Mouse (Mus musculus): ENCODE results near the gene Efl1. TPM values are rescaled to one million over a fixed set of nuclear protein-coding genes. Genes with fewer than 3 reads are reported as not detected.

Efl1 gene
- polyA plus RNA-seq, 1 experiment from 2014 or later = 21.0 TPM

DNA sequence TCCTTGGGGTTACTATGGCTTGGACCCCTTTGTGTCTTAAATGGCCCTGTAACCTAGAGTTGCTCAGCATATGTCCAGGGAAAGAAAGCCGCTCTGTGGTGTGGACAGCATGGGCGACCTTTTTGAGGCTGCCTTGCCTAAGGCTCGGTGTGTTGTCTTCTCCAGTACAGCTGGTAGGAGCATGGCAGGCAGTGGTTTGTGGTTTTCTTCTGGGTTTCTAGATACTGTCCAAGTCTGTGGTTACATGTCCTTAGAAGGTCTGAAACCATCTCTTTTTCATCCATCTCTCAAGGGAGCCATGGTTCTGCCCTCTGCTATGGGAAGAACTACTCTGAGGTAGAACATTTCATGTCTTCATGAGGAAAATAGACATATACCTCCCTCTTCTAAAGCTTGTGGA is 50.6 kb downstream of the Efl1 start:
- 97% methylated on average over 3 of the region's 3 CpGs for WGBS
- no peak overlapping the region for H3K4me3 ChIP-seq (ENCODE audit: control insufficient read depth in 1 of 2, insufficient read depth in 1 of 2, low read depth in 1 of 2, low read length in 2 of 2)
- no peak overlapping the region for H3K27ac ChIP-seq (replicated peaks in 1 of 2; ENCODE audit: control insufficient read depth in 1 of 2, insufficient read depth in 1 of 2, low read depth in 2 of 2, low read length in 2 of 2)
- ATAC-seq (ENCODE audit: insufficient number of reproducible peaks, insufficient read depth, low FRiP score, low read depth) = no peak
- H3K4me1 ChIP-seq (ENCODE audit: control insufficient read depth in 2 of 2, insufficient read depth in 2 of 2, low read length in 2 of 2) = no peaks in the 10 kb centered on the region
- H3K9ac ChIP-seq (ENCODE audit: low read length) = no peak overlapping the region
- H3K27me3 ChIP-seq (ENCODE audit: control insufficient read depth, insufficient read depth, low read length) = no peaks in the 10 kb centered on the region
- H3K36me3 ChIP-seq (ENCODE audit: control insufficient read depth, insufficient read depth, low read length) = peaks cover 74% of the 10 kb centered on the region
- no peak overlapping the region for H3K4me2 ChIP-seq (ENCODE audit: low read length)
- H3K9me3 ChIP-seq (ENCODE audit: control insufficient read depth, low read length) = no peaks in the 10 kb centered on the region

DNA sequence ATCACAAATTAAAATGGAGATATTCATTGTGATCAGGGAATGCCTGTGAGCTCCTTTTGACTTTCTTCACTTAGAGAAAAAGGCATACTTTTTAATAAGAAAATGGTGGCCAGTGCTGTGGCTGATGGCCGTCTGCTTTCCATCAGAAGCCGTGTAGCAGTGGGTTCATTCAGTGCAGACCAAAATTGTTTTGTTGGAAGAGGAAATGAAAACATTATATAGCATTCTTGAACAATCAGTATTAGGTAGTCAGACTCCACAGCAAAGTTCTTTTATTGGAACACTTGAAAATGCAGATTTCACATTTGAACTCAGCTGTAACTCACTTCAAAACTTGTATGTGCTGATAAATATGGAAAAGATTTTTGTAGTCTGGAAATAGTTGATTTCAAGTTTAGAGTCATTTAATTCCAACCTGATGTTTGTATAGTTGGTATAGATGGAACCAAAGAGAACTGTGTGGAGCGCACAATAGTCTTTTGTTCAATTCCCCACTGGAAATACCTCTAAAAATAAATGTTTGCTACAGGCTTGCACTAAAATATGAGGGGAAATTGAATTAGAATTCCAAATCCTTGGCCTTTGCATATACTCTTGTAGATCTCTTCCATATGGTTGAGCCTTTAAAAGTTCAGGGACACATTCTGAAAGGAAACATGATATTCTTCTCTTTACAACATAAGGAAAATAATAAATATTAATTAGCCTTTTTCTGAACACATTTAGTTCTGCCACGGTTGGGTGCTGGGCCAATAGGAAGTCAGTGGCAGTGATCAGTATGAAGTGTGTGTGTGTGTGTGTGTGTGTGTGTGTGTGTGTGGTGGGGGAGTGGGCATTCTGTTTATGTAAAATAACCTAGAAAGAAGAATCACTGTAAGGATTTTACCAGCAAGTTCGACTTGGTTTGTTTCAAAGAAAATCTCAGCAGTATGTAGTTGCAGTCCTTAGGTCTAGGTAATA is 54.2 kb downstream of the Efl1 start:
- Histone ChIP-seq H3K9me3 (ENCODE audit: control insufficient read depth, low read length) (no peaks in the 10 kb centered on the region), H3K4me1 (ENCODE audit: control insufficient read depth in 2 of 2, insufficient read depth in 2 of 2, low read length in 2 of 2) (no peaks in the 10 kb centered on the region), H3K9ac (ENCODE audit: low read length) (no peak overlapping the region), H3K27me3 (ENCODE audit: control insufficient read depth, insufficient read depth, low read length) (no peaks in the 10 kb centered on the region), H3K27ac (replicated peaks in 1 of 2; ENCODE audit: control insufficient read depth in 1 of 2, insufficient read depth in 1 of 2, low read depth in 2 of 2, low read length in 2 of 2) (no peak overlapping the region), H3K4me2 (ENCODE audit: low read length) (no peak overlapping the region), H3K4me3 (ENCODE audit: control insufficient read depth in 1 of 2, insufficient read depth in 1 of 2, low read depth in 1 of 2, low read length in 2 of 2) (no peak overlapping the region), H3K36me3 (ENCODE audit: control insufficient read depth, insufficient read depth, low read length) (peaks cover 53% of the 10 kb centered on the region)
- ATAC-seq (ENCODE audit: insufficient number of reproducible peaks, insufficient read depth, low FRiP score, low read depth) = no peak
- 88% methylated on average over 5 of the region's 5 CpGs for WGBS

DNA sequence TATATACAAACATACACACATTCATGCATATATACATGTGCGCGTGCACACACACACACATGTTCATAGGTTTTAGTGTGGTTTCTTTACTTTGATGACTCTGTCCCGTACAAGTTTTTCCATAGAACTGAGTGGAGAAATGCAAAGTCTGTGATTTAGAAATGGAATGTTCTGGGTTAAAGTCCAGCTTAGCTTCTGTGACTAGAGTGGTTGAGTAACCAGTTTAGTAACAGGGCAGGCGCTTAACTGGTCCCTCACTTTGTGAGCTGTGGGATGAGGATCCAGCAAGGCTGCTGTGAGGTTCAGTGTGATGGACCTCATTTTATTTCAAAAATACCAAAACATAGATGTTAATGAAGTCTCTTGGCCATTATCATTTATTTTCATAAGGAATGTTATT is 60.8 kb downstream of the Efl1 start:
- H3K9ac ChIP-seq (ENCODE audit: low read length) = no peak overlapping the region
- WGBS = 98% methylated on average over 4 of the region's 4 CpGs
- H3K27ac ChIP-seq (replicated peaks in 1 of 2; ENCODE audit: control insufficient read depth in 1 of 2, insufficient read depth in 1 of 2, low read depth in 2 of 2, low read length in 2 of 2) = no peak overlapping the region
- H3K36me3 ChIP-seq (ENCODE audit: control insufficient read depth, insufficient read depth, low read length) = peaks cover 15% of the 10 kb centered on the region; the same call in 1 of the 2 replicates
- H3K27me3 ChIP-seq (ENCODE audit: control insufficient read depth, insufficient read depth, low read length) = no peaks in the 10 kb centered on the region
- ATAC-seq (ENCODE audit: insufficient number of reproducible peaks, insufficient read depth, low FRiP score, low read depth) = no peak
- no peak overlapping the region for H3K4me3 ChIP-seq (ENCODE audit: control insufficient read depth in 1 of 2, insufficient read depth in 1 of 2, low read depth in 1 of 2, low read length in 2 of 2)
- H3K9me3 ChIP-seq (ENCODE audit: control insufficient read depth, low read length) = no peaks in the 10 kb centered on the region
- H3K4me1 ChIP-seq (ENCODE audit: control insufficient read depth in 2 of 2, insufficient read depth in 2 of 2, low read length in 2 of 2) = no peaks in the 10 kb centered on the region
- H3K4me2 ChIP-seq (ENCODE audit: low read length) = no peak overlapping the region

DNA sequence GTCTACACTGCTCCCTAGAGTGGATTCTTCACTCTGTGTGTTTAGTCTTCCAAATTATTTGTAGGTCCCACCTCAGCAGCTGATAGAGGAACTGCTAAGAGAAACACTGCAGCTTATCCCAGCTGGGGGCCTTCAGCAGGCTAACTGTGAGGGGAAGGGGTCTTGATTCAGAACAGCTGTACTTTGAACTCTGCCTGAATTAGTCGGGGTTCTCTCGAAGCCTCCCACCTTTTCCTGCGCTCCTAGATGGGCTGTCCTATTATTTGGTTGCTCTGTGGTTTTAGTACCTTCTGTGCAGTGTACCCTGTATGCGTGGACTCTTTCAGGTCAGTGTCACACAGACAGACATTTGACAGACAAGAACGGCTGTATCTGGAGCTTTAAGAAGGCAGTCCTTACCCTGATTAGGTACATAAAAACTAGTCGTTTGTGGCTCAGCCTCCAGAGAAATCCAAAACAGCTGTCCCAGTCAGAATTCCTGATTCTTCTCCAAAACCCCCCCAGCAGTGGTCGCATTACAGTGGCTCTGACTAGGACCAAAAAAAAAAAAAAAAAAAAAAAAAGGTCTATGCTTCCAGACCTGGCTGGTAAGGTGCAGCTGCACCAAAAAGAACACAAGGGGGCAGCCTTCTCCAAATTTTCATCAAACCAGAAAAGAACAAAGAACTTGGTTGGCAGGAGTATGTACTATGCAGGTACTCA is 66.9 kb downstream of the Efl1 start:
- Histone ChIP-seq H3K9ac (ENCODE audit: low read length) (no peak overlapping the region), H3K4me1 (ENCODE audit: control insufficient read depth in 2 of 2, insufficient read depth in 2 of 2, low read length in 2 of 2) (peaks cover 2 to 10% of the 10 kb centered on the region in 2 experiments), H3K4me2 (ENCODE audit: low read length) (no peak overlapping the region), H3K36me3 (ENCODE audit: control insufficient read depth, insufficient read depth, low read length) (0 out of 2 replicates have a peak, but pooled peaks cover 2% of the 10 kb centered on the region), H3K9me3 (ENCODE audit: control insufficient read depth, low read length) (no peaks in the 10 kb centered on the region), H3K4me3 (ENCODE audit: control insufficient read depth in 1 of 2, insufficient read depth in 1 of 2, low read depth in 1 of 2, low read length in 2 of 2) (no peak overlapping the region), H3K27ac (replicated peaks in 1 of 2; ENCODE audit: control insufficient read depth in 1 of 2, insufficient read depth in 1 of 2, low read depth in 2 of 2, low read length in 2 of 2) (no peak overlapping the region), H3K27me3 (ENCODE audit: control insufficient read depth, insufficient read depth, low read length) (no peaks in the 10 kb centered on the region)
- 31% methylated on average over 7 of the region's 7 CpGs for WGBS
- no peak for ATAC-seq (ENCODE audit: insufficient number of reproducible peaks, insufficient read depth, low FRiP score, low read depth)

DNA sequence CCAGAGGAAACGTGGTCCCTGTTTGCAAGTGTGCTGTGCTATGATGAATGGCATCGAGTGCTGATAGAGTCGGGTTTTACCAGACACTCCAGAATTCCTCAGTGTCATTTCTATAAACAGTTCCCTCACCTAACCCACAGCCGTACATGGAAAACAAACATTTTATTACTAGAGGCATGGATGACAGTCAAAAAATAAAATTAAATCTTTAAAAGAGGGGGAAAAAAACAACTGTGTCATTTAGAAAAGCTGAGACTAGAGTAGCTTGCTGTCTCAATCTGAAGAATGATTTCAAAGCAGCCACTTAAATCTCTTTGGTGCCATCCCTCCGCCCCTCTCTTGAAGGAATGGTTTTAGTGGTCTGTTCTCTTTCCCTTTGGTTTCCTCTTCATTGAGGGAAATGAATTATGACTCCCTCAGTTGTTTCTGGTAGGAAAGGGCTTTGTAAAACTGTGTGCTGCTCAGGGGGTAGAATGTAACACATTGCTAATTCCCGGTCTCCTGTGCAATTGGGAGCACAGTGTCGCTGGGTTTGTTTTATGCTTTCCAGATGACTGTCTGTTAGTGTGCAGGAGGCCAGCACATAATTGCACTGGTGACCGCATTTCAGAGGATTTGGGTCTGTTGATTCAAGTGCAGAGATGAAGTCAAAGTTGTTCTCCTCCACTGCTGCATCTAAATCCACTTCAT is 67.6 kb downstream of the Efl1 start:
- H3K36me3 ChIP-seq (ENCODE audit: control insufficient read depth, insufficient read depth, low read length) = no peaks in the 10 kb centered on the region
- no peak overlapping the region for H3K27ac ChIP-seq (replicated peaks in 1 of 2; ENCODE audit: control insufficient read depth in 1 of 2, insufficient read depth in 1 of 2, low read depth in 2 of 2, low read length in 2 of 2)
- WGBS = 58% methylated on average over 8 of the region's 8 CpGs
- H3K4me1 ChIP-seq (ENCODE audit: control insufficient read depth in 2 of 2, insufficient read depth in 2 of 2, low read length in 2 of 2) = peaks cover 7 to 17% of the 10 kb centered on the region in 2 experiments
- ATAC-seq (ENCODE audit: insufficient number of reproducible peaks, insufficient read depth, low FRiP score, low read depth) = no peak
- H3K4me3 ChIP-seq (ENCODE audit: control insufficient read depth in 1 of 2, insufficient read depth in 1 of 2, low read depth in 1 of 2, low read length in 2 of 2) = no peak overlapping the region
- no peaks in the 10 kb centered on the region for H3K9me3 ChIP-seq (ENCODE audit: control insufficient read depth, low read length)
- no peak overlapping the region for H3K9ac ChIP-seq (ENCODE audit: low read length)
- no peaks in the 10 kb centered on the region for H3K27me3 ChIP-seq (ENCODE audit: control insufficient read depth, insufficient read depth, low read length)
- no peak overlapping the region for H3K4me2 ChIP-seq (ENCODE audit: low read length)

DNA sequence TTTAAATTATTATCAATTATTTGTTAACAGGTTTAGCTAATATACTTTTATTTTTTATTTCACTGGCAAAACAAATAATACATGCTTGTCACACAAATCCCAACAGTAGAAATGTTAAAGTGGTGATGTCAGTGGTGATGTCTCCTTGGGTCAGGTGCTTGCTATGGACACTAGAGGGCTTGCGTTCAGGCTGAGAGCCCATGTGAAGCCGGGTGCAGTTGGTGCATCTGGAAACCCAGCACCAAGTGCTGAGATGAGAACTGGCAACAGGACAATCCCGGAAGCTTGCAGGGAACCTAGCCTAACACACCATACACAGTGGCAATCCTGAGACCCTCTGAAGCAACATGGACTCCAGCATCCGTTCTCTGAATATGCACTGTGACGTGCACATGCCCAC is 70.9 kb downstream of the Efl1 start:
- H3K27ac ChIP-seq (replicated peaks in 1 of 2; ENCODE audit: control insufficient read depth in 1 of 2, insufficient read depth in 1 of 2, low read depth in 2 of 2, low read length in 2 of 2) = peak overlapping the region in 1 of 2 experiments; percentile 25; a peak in 2 of 4 replicates
- no peak overlapping the region for H3K4me2 ChIP-seq (ENCODE audit: low read length)
- no peak overlapping the region for H3K9ac ChIP-seq (ENCODE audit: low read length)
- H3K4me3 ChIP-seq (ENCODE audit: control insufficient read depth in 1 of 2, insufficient read depth in 1 of 2, low read depth in 1 of 2, low read length in 2 of 2) = no peak overlapping the region
- peaks cover 19 to 32% of the 10 kb centered on the region in 2 experiments for H3K4me1 ChIP-seq (ENCODE audit: control insufficient read depth in 2 of 2, insufficient read depth in 2 of 2, low read length in 2 of 2)
- H3K27me3 ChIP-seq (ENCODE audit: control insufficient read depth, insufficient read depth, low read length) = no peaks in the 10 kb centered on the region
- H3K9me3 ChIP-seq (ENCODE audit: control insufficient read depth, low read length) = no peaks in the 10 kb centered on the region
- H3K36me3 ChIP-seq (ENCODE audit: control insufficient read depth, insufficient read depth, low read length) = no peaks in the 10 kb centered on the region
- WGBS = 65% methylated on average over 5 of the region's 5 CpGs
- no peak for ATAC-seq (ENCODE audit: insufficient number of reproducible peaks, insufficient read depth, low FRiP score, low read depth)

DNA sequence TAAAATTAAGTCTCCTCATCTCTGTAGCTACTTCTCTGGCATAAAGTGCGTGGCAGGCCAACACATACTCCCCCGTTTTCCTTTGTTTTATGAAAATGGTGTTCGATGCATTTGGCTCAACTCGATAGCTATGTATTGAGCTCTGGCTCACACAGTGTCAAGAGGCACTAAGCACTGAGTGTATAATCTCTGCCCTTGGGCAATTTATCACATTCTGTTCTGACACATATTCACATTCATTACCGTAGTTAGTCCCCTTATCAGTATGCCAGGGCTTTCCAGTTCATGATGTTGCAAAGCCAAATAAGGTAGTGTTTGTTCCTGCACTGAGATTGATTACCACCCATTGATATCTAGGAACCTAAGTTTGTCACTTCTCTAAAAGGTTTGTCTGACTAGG is 71.3 kb downstream of the Efl1 start:
- WGBS = 49% methylated on average over 5 of the region's 5 CpGs
- ATAC-seq (ENCODE audit: insufficient number of reproducible peaks, insufficient read depth, low FRiP score, low read depth) = no peak
- Histone ChIP-seq H3K4me1 (ENCODE audit: control insufficient read depth in 2 of 2, insufficient read depth in 2 of 2, low read length in 2 of 2) (peaks cover 19 to 32% of the 10 kb centered on the region in 2 experiments), H3K4me3 (ENCODE audit: control insufficient read depth in 1 of 2, insufficient read depth in 1 of 2, low read depth in 1 of 2, low read length in 2 of 2) (no peak overlapping the region), H3K9me3 (ENCODE audit: control insufficient read depth, low read length) (no peaks in the 10 kb centered on the region), H3K4me2 (ENCODE audit: low read length) (no peak overlapping the region), H3K27ac (replicated peaks in 1 of 2; ENCODE audit: control insufficient read depth in 1 of 2, insufficient read depth in 1 of 2, low read depth in 2 of 2, low read length in 2 of 2) (peak overlapping the region; percentile 25 to 41; a peak in 3 of 4 replicates), H3K27me3 (ENCODE audit: control insufficient read depth, insufficient read depth, low read length) (no peaks in the 10 kb centered on the region), H3K36me3 (ENCODE audit: control insufficient read depth, insufficient read depth, low read length) (no peaks in the 10 kb centered on the region), H3K9ac (ENCODE audit: low read length) (no peak overlapping the region)

Data from heart, embryonic 14.5 days (tissue).